Mouse (Mus musculus) stomach, embryonic 15.5 days (tissue): Measurements from ENCODE around the gene Ranbp10. TPM values are rescaled to one million over a fixed set of nuclear protein-coding genes. Genes with fewer than 3 reads are reported as not detected.

Source experiments
- ATAC-seq: fragments of 200-750 bp; cut with Nextera tagmentation; 2 replicates; pipeline ENCODE4 v1.8.0; 2017; ENCODE audit warnings: low read depth, moderate number of reproducible peaks, moderate TSS enrichment; ENCODE audit not compliant: insufficient read depth, low FRiP score
- H3K27ac ChIP-seq: fragments of 300-500 bp; sonication (generic); 2 replicates; pipeline ENCODE4 v1.5.1; 2015; ENCODE audit warnings: mild to moderate bottlenecking, inconsistent platforms
- H3K27me3 ChIP-seq: fragments of 300-500 bp; sonication (generic); replicated peaks from 2 replicates; pipeline ENCODE4 v1.6.1; 2015; ENCODE audit warnings: inconsistent platforms
- H3K36me3 ChIP-seq: fragments of 300-500 bp; sonication (generic); 2 replicates; pipeline ENCODE4 v1.6.1; 2015; ENCODE audit warnings: inconsistent platforms
- H3K4me1 ChIP-seq: fragments of 300-500 bp; sonication (generic); 2 replicates; pipeline ENCODE4 v1.6.1; 2015; ENCODE audit warnings: inconsistent platforms
- H3K4me2 ChIP-seq: fragments of 300-500 bp; sonication (generic); 2 replicates; pipeline ENCODE4 v1.6.1; 2015; ENCODE audit warnings: mild to moderate bottlenecking, inconsistent platforms
- H3K4me3 ChIP-seq: fragments of 300-500 bp; sonication (generic); replicated peaks from 2 replicates; pipeline ENCODE4 v1.5.1; 2015; ENCODE audit warnings: inconsistent platforms
- H3K9ac ChIP-seq: fragments of 300-500 bp; sonication (generic); 2 replicates; pipeline ENCODE4 v1.6.1; 2015; ENCODE audit warnings: inconsistent platforms
- H3K9me3 ChIP-seq: fragments of 300-500 bp; sonication (generic); 2 replicates; pipeline ENCODE4 v1.6.1; 2016; ENCODE audit warnings: inconsistent platforms
- WGBS: fragments of 180-500 bp; shearing (Covaris S2); methylation state at CpG from one replicate; pipeline ENCODE4 v1.1.7; 2015; 5-methylcytosine and 5-hydroxymethylcytosine counted together
- polyA plus RNA-seq: library from polyadenylated mRNA; unstranded; fragments of >200 nt; fragmentation: Nextera tagmentation; extraction: Ambion mirVana; gene quantifications from 2 replicates; pipeline ENCODE4 v1.2.1, GENCODE M21; 2015

Ranbp10 gene
- polyA plus RNA-seq, 1 experiment from 2014 or later: 13.4 TPM

DNA sequence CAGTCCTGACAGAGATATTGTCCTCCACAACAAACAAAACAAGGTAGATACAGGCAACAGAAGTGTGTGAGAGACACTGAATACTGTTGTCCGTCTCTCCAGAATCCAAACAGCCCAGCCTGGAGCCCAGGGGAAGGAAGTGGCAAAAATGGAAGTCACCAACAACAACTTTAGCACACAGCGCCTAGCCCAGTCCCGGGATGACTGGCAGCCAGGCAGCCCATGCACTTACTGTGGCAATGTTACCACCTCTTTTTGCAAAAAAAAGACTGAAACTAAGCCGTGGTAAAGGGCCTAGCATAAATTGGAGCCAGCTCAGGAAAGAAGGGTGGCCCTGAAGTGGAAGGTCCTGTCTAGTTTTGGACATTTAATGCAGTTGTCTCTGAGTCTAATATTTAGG is 771 bp downstream of the Ranbp10 start:
- 5% methylated on average over 4 of the region's 4 CpGs for WGBS
- no peaks in the 10 kb centered on the region for H3K27me3 ChIP-seq
- no peak for ATAC-seq
- H3K9ac ChIP-seq: peak overlapping the region; percentile 93
- peak overlapping the region; percentile 83 for H3K4me3 ChIP-seq
- H3K9me3 ChIP-seq: no peaks in the 10 kb centered on the region
- H3K4me2 ChIP-seq: peak overlapping the region; percentile 64
- peaks cover 21% of the 10 kb centered on the region for H3K36me3 ChIP-seq
- 0 out of 2 replicates have a peak, but pooled peaks cover 6% of the 10 kb centered on the region for H3K4me1 ChIP-seq
- peak overlapping the region; percentile 63; the same call in 1 of the 2 replicates for H3K27ac ChIP-seq

GRCm38 (mm10) chr8:105825506-105825905 is 1.6 kb downstream of the Ranbp10 start:
- 79% methylated on average over 4 of the region's 4 CpGs for WGBS
- Histone ChIP-seq H3K27me3 (no peaks in the 10 kb centered on the region), H3K36me3 (peaks cover 29% of the 10 kb centered on the region), H3K4me3 (peak overlapping the region; percentile 83), H3K9ac (no peak overlapping the region), H3K9me3 (no peaks in the 10 kb centered on the region), H3K27ac (no peak overlapping the region; the same call in 1 of the 2 replicates), H3K4me1 (0 out of 2 replicates have a peak, but pooled peaks cover 6% of the 10 kb centered on the region), H3K4me2 (peak overlapping the region; percentile 64)
- ATAC-seq: no peak

DNA sequence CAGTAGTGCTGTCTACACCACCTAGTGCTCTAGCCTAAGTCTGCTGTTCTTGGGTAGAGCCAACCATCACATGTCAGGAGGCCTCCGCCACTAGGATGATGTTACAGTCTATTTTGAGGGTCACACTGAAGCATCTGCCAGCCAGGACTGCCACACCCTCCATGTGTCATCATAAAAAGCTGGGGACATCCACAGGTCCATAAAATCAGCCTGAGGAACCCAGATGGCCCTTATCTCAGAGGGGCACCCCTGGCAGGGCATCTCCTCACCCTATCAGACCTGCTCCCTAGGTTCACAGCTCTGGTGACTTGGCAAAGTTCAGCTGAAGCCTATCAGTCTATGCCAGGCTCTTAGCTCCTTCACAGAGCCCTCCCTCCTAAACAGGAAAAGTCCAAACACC is 6.2 kb downstream of the Ranbp10 start:
- H3K9me3 ChIP-seq: no peaks in the 10 kb centered on the region
- no peaks in the 10 kb centered on the region for H3K27me3 ChIP-seq
- H3K36me3 ChIP-seq: peaks cover 33% of the 10 kb centered on the region
- H3K27ac ChIP-seq: no peak overlapping the region; the same call in 1 of the 2 replicates
- no peak overlapping the region for H3K9ac ChIP-seq
- peak; percentile 97 for ATAC-seq
- 0 out of 2 replicates have a peak, but pooled peaks cover 2% of the 10 kb centered on the region for H3K4me1 ChIP-seq
- whole genome bisulfite sequencing: 90% methylated on average over 1 of the region's 1 CpGs
- H3K4me3 ChIP-seq: no peak overlapping the region
- H3K4me2 ChIP-seq: no peak overlapping the region

GRCm38 (mm10) chr8:105819659-105820058 is 7.5 kb downstream of the Ranbp10 start:
- H3K36me3 ChIP-seq: peaks cover 31% of the 10 kb centered on the region
- H3K4me1 ChIP-seq: no peaks in the 10 kb centered on the region
- WGBS: 87% methylated on average over 3 of the region's 3 CpGs
- no peak overlapping the region for H3K4me2 ChIP-seq
- H3K4me3 ChIP-seq: no peak overlapping the region
- no peaks in the 10 kb centered on the region for H3K9me3 ChIP-seq
- no peak overlapping the region for H3K27ac ChIP-seq
- H3K9ac ChIP-seq: no peak overlapping the region
- no peaks in the 10 kb centered on the region for H3K27me3 ChIP-seq
- ATAC-seq: no peak

DNA sequence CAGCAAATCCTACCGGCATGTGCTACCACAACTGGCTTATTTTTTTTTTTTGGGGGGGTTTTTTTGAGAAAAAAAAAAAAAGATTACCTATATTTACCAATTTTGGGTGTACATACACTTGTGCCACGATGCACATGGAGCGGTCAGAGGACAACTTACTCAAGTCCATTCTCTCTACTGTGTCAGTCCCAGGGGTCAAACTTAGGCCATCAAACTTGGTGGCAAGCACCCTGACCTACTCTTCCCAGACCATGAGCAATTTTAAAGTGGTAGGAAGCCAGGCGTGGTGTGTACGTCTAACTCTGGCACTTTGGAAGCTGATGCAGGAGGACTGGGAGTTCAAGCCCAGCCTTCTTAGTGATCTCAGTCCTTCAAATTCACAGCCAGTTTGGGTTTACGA is 13.9 kb downstream of the Ranbp10 start:
- Histone ChIP-seq H3K27ac (no peak overlapping the region), H3K27me3 (no peaks in the 10 kb centered on the region), H3K36me3 (0 out of 2 replicates have a peak, but pooled peaks cover 3% of the 10 kb centered on the region), H3K4me3 (no peak overlapping the region), H3K4me2 (no peak overlapping the region), H3K9ac (no peak overlapping the region), H3K9me3 (no peaks in the 10 kb centered on the region), H3K4me1 (0 out of 2 replicates have a peak, but pooled peaks cover 2% of the 10 kb centered on the region)
- no peak for ATAC-seq
- 95% methylated on average over 6 of the region's 6 CpGs for WGBS

- H3K27me3 ChIP-seq: no peaks in the 10 kb centered on the region
Observed at GRCm38 (mm10) chr8:105812511-105812910, 14.6 kb downstream of the Ranbp10 start.

GRCm38 (mm10) chr8:105811543-105811942 is 15.6 kb downstream of the Ranbp10 start:
- WGBS: 60% methylated on average over 3 of the region's 3 CpGs
- peak overlapping the region; percentile 13; the same call in 1 of the 2 replicates for H3K27ac ChIP-seq
- no peak for ATAC-seq

More at GRCm38 (mm10) chr8:105812511-105812910, 14.6 kb downstream of the Ranbp10 start:
- Histone ChIP-seq H3K27ac (no peak overlapping the region), H3K4me3 (no peak overlapping the region), H3K36me3 (0 out of 2 replicates have a peak, but pooled peaks cover 3% of the 10 kb centered on the region), H3K4me1 (0 out of 2 replicates have a peak, but pooled peaks cover 2% of the 10 kb centered on the region), H3K9me3 (no peaks in the 10 kb centered on the region), H3K9ac (no peak overlapping the region), H3K4me2 (no peak overlapping the region)
- no peak for ATAC-seq
- WGBS: 88% methylated on average over 5 of the region's 5 CpGs

GRCm38 (mm10) chr8:105811061-105811460 is 16.1 kb downstream of the Ranbp10 start:
- H3K4me2 ChIP-seq: no peak overlapping the region
- H3K9me3 ChIP-seq: no peaks in the 10 kb centered on the region
- 84% methylated on average over 10 of the region's 10 CpGs for WGBS
- no peak overlapping the region for H3K4me3 ChIP-seq
- ATAC-seq: no peak
- H3K4me1 ChIP-seq: 0 out of 2 replicates have a peak, but pooled peaks cover 2% of the 10 kb centered on the region
- H3K27me3 ChIP-seq: no peaks in the 10 kb centered on the region
- no peak overlapping the region for H3K27ac ChIP-seq
- H3K36me3 ChIP-seq: 0 out of 2 replicates have a peak, but pooled peaks cover 3% of the 10 kb centered on the region
- no peak overlapping the region for H3K9ac ChIP-seq

More at GRCm38 (mm10) chr8:105811543-105811942, 15.6 kb downstream of the Ranbp10 start:
- Histone ChIP-seq H3K27me3 (no peaks in the 10 kb centered on the region), H3K4me2 (no peak overlapping the region), H3K4me3 (no peak overlapping the region), H3K4me1 (0 out of 2 replicates have a peak, but pooled peaks cover 2% of the 10 kb centered on the region), H3K9ac (no peak overlapping the region), H3K36me3 (0 out of 2 replicates have a peak, but pooled peaks cover 3% of the 10 kb centered on the region), H3K9me3 (no peaks in the 10 kb centered on the region)

- Histone ChIP-seq H3K4me3 (no peak overlapping the region), H3K36me3 (0 out of 2 replicates have a peak, but pooled peaks cover 3% of the 10 kb centered on the region), H3K9ac (no peak overlapping the region), H3K9me3 (no peaks in the 10 kb centered on the region), H3K27ac (no peak overlapping the region), H3K27me3 (no peaks in the 10 kb centered on the region), H3K4me2 (no peak overlapping the region), H3K4me1 (0 out of 2 replicates have a peak, but pooled peaks cover 2% of the 10 kb centered on the region)
- no peak for ATAC-seq
- 84% methylated on average over 6 of the region's 6 CpGs for WGBS
Observed at GRCm38 (mm10) chr8:105810245-105810786, 16.8 kb downstream of the Ranbp10 start.

- Histone ChIP-seq H3K27ac (no peak overlapping the region), H3K4me1 (0 out of 2 replicates have a peak, but pooled peaks cover 2% of the 10 kb centered on the region), H3K4me2 (no peak overlapping the region), H3K27me3 (no peaks in the 10 kb centered on the region), H3K9ac (no peak overlapping the region), H3K9me3 (no peaks in the 10 kb centered on the region), H3K36me3 (0 out of 2 replicates have a peak, but pooled peaks cover 3% of the 10 kb centered on the region), H3K4me3 (no peak overlapping the region)
- no peak for ATAC-seq
- 84% methylated on average over 2 of the region's 2 CpGs for WGBS
Observed at GRCm38 (mm10) chr8:105808480-105808879, 18.7 kb downstream of the Ranbp10 start.

GRCm38 (mm10) chr8:105807766-105808165 is 19.4 kb downstream of the Ranbp10 start:
- H3K4me3 ChIP-seq: no peak overlapping the region
- 0 out of 2 replicates have a peak, but pooled peaks cover 3% of the 10 kb centered on the region for H3K36me3 ChIP-seq
- no peak overlapping the region for H3K9ac ChIP-seq
- H3K27ac ChIP-seq: no peak overlapping the region
- no peak overlapping the region for H3K4me2 ChIP-seq
- ATAC-seq: no peak
- H3K4me1 ChIP-seq: 0 out of 2 replicates have a peak, but pooled peaks cover 2% of the 10 kb centered on the region
- H3K9me3 ChIP-seq: no peaks in the 10 kb centered on the region
- no peaks in the 10 kb centered on the region for H3K27me3 ChIP-seq
- 77% methylated on average over 5 of the region's 5 CpGs for WGBS

DNA sequence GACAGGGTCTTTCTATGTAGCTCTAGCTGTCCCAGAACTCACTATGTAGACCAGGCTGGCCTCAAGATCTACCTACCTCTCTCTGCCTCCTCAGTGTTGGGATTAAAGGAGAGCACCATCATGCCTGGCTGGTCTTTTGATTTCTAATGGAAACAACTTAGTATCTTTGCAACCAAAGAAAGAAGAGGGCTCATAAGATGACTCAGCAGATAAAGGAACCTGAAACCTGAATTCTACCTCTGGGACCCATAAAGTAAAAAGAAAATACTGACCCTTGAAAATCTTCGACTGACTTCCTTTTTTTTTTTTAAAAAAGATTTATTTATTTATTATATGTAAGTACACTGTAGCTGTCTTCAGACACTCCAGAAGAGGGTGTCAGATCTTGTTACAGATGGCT is 21.2 kb downstream of the Ranbp10 start:
- Histone ChIP-seq H3K4me2 (no peak overlapping the region), H3K27ac (peak overlapping the region; percentile 65; the same call in 1 of the 2 replicates), H3K9ac (no peak overlapping the region), H3K27me3 (no peaks in the 10 kb centered on the region), H3K4me3 (no peak overlapping the region), H3K4me1 (0 out of 2 replicates have a peak, but pooled peaks cover 2% of the 10 kb centered on the region), H3K36me3 (0 out of 2 replicates have a peak, but pooled peaks cover 3% of the 10 kb centered on the region), H3K9me3 (no peaks in the 10 kb centered on the region)
- WGBS: 71% methylated on average over 1 of the region's 1 CpGs
- ATAC-seq: no peak
